Mouse (Mus musculus) lung, adult 2 months (tissue): ENCODE data around the gene Ano4.

ENCODE experiments used
- CTCF ChIP-seq: fragments of 200-500 bp; IDR thresholded peaks from 2 replicates; pipeline ENCODE4 v1.5.1; 2011; ENCODE audit warnings: mild to moderate bottlenecking, low read length, control low read depth; ENCODE audit not compliant: insufficient read depth
- POLR2A ChIP-seq: fragments of 200-500 bp; IDR thresholded peaks from 2 replicates; pipeline ENCODE4 v1.6.1; 2011; ENCODE audit warnings: low read depth, mild to moderate bottlenecking, control low read depth, low read length, borderline replicate concordance; ENCODE audit errors: extremely low read depth

DNA sequence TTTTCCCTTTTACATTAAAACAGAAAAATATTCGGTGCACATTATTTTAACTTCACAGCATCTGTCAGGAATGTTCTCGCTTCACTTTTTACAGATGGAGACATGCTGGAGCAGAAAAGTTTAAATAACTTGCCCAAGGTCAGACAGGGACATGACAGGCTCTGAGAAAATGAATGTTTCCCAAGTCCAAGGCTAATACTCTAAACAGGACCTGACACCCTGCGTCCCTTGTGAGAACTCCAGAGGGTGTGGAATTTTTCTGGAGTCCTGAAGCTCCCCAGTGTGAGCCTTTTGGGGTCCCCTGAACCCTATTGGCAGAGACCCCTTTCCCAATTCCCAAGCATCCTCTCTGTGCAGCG, 451 bp downstream of the Ano4 start:
- no peak for TF ChIP-seq CTCF
- TF ChIP-seq POLR2A: no peak
